Mouse (Mus musculus) hindbrain, embryonic 10.5 days (tissue): ENCODE results near the gene Dact3. TPM values are rescaled to one million over a fixed set of nuclear protein-coding genes. Genes with fewer than 3 reads are reported as not detected.

Experiments used
- DNase-seq: peaks from one replicate; pipeline ENCODE4 v3.0.0-alpha.2; 2017; ENCODE audit warnings: low spot score
- H3K27ac ChIP-seq: fragments of 300-500 bp; sonication (generic); 2 replicates; pipeline ENCODE4 v1.5.1; 2016; ENCODE audit warnings: mild to moderate bottlenecking, moderate library complexity
- H3K27me3 ChIP-seq: fragments of 300-500 bp; sonication (generic); 2 replicates; pipeline ENCODE4 v1.6.1; 2016; ENCODE audit warnings: mild to moderate bottlenecking; ENCODE audit not compliant: poor library complexity, insufficient read depth, severe bottlenecking
- H3K36me3 ChIP-seq: fragments of 300-500 bp; sonication (generic); 2 replicates; pipeline ENCODE4 v1.6.1; 2016; ENCODE audit warnings: mild to moderate bottlenecking, moderate library complexity
- H3K4me1 ChIP-seq: fragments of 300-500 bp; sonication (generic); replicated peaks from 2 replicates; pipeline ENCODE4 v1.6.1; 2016; ENCODE audit warnings: mild to moderate bottlenecking
- H3K4me3 ChIP-seq: fragments of 300-500 bp; sonication (generic); 2 replicates; pipeline ENCODE4 v1.5.1; 2016; ENCODE audit warnings: mild to moderate bottlenecking, moderate library complexity
- H3K9me3 ChIP-seq: fragments of 300-500 bp; sonication (generic); 2 replicates; pipeline ENCODE4 v1.6.1; 2016; ENCODE audit warnings: mild to moderate bottlenecking, moderate library complexity
- WGBS: fragments of 180-500 bp; shearing (Covaris S2); methylation state at CpG from one replicate; pipeline ENCODE4 v1.1.7; 2016; 5-methylcytosine and 5-hydroxymethylcytosine counted together
- polyA plus RNA-seq: library from polyadenylated mRNA; unstranded; fragments of >200 nt; fragmentation: Nextera tagmentation; extraction: Ambion mirVana; gene quantifications from 2 replicates; pipeline ENCODE4 v1.2.1, GENCODE M21; 2016

The Dact3 gene
- polyA plus RNA-seq, 1 experiment from 2014 or later: 4.9 TPM

DNA sequence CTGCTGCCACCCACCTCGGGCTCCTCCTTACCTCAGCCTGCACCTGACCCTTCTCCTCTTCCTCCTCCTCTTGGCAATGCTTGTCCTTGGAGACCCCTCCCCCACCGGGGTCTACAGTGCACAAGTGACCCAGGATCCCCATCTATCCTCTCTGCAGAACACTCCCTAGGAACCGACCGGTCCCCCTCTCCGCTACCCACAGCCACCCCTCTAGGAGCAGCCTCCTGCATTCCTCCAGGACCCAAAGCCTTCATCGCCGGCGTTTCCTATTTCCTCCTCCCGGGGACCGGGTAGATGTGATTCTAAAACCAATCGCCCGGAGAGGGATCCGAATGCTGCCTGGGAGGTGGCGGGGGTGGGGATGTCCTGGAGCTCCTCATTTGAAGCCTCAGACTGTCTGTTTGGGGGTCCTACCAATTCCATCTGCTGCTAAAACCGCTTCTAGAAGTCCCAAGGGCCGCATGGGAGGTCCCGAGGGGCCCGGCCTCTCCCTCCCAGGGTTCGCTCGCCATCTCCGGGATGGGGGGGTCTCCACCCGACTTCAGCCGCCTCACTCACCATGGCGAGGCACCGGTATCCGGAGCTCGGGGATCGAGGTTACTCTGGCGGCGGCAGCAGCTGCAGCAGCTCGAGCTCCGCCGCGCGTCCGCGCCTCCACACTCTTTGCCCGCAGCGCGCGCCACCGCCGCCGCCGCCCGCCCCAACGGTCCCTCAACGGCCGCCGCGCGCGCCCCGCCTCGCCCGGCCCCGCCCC, 48.3 kb downstream of the Dact3 start:
- under 1% methylated on average over 57 of the region's 57 CpGs for WGBS
- H3K36me3 ChIP-seq: peaks cover 29% of the 10 kb centered on the region
- no peaks in the 10 kb centered on the region for H3K9me3 ChIP-seq
- no peak for DNase-seq
- H3K27me3 ChIP-seq: no peaks in the 10 kb centered on the region
- peak overlapping the region; percentile 93 for H3K4me3 ChIP-seq
- peak overlapping the region; percentile 99 for H3K27ac ChIP-seq
- H3K4me1 ChIP-seq: peaks cover 47% of the 10 kb centered on the region

DNA sequence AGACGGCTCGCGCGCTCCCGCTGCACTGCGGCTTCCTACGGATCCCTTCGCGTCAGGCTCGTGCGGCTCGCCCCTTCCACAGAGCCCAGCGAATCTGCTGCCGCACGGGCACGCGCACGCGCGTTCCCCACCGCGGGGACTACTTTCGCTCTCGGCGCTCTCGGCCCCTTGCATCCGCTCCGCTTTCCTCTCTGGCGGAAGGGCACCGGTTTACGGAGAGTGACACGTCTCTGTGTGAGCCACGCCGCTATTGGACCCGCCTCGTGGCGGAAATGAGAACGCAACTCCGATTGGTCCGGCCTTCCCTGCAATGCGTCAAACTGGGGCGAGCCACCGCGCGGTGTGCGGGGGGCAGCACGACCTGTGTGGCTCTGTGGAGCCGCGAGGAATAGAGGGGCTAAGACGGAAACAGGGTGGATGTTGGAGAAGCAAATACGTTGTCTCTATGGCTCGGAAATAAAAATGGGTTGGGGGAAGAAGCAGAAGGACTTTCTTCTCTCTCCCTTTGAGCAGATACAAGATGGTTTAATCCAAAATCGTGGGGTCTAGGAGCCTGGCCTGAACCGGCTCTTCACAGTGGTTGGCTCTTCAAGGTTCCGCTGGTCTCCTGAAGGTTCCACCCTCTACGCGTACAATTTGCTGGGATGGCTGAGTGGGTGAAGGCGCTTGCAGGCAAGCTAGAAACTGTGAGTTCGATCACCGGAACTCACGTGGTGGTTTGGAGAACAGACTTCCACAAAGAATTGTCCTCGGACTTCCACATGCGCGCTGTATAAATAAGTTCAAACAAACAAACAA, 49.1 kb downstream of the Dact3 start, which contains the start of gene Calm3:
Gene Calm3, minus strand, starts transcription at position 78 of the 798 bp plus-strand sequence.
- Histone ChIP-seq H3K4me1 (peaks cover 39% of the 10 kb centered on the region), H3K27me3 (no peaks in the 10 kb centered on the region), H3K27ac (peak within 1 kb of the TSS; percentile 99), H3K4me3 (peak within 1 kb of the TSS; percentile 93), H3K36me3 (peaks cover 22% of the 10 kb centered on the region), H3K9me3 (no peaks in the 10 kb centered on the region)
- peak; percentile 100 for DNase-seq
- 2% methylated on average over 64 of the region's 64 CpGs for WGBS

GRCm38 (mm10) chr7:16928341-16928740, 53.2 kb downstream of the Dact3 start:
- H3K4me1 ChIP-seq: peaks cover 10% of the 10 kb centered on the region; the same call in 1 of the 2 replicates
- H3K27ac ChIP-seq: no peak overlapping the region
- WGBS: 44% methylated on average over 2 of the region's 2 CpGs
- H3K27me3 ChIP-seq: no peaks in the 10 kb centered on the region
- DNase-seq: no peak
- no peak overlapping the region for H3K4me3 ChIP-seq
- H3K9me3 ChIP-seq: no peaks in the 10 kb centered on the region
- no peaks in the 10 kb centered on the region for H3K36me3 ChIP-seq

- Histone ChIP-seq H3K4me1 (peaks cover 10% of the 10 kb centered on the region; the same call in 1 of the 2 replicates), H3K9me3 (no peaks in the 10 kb centered on the region), H3K27me3 (no peaks in the 10 kb centered on the region), H3K4me3 (no peak overlapping the region), H3K36me3 (no peaks in the 10 kb centered on the region), H3K27ac (no peak overlapping the region)
- 6% methylated on average over 1 of the region's 1 CpGs for WGBS
- peak; percentile 76 for DNase-seq
Measured at GRCm38 (mm10) chr7:16930850-16931249, 55.7 kb downstream of the Dact3 start.

GRCm38 (mm10) chr7:16931968-16932627, 57.0 kb downstream of the Dact3 start:
- Histone ChIP-seq H3K27ac (no peak overlapping the region), H3K9me3 (no peaks in the 10 kb centered on the region)
- DNase-seq: peak; percentile 85

GRCm38 (mm10) chr7:16932704-16933577, 57.8 kb downstream of the Dact3 start:
- DNase-seq: peak; percentile 40
- no peaks in the 10 kb centered on the region for H3K27me3 ChIP-seq
- no peaks in the 10 kb centered on the region for H3K36me3 ChIP-seq
- 45% methylated on average over 14 of the region's 14 CpGs for WGBS
- H3K9me3 ChIP-seq: no peaks in the 10 kb centered on the region
- H3K4me1 ChIP-seq: peaks cover 10% of the 10 kb centered on the region; the same call in 1 of the 2 replicates
- no peak overlapping the region for H3K4me3 ChIP-seq
- no peak overlapping the region for H3K27ac ChIP-seq

More at GRCm38 (mm10) chr7:16931968-16932627, 57.0 kb downstream of the Dact3 start:
- Histone ChIP-seq H3K36me3 (no peaks in the 10 kb centered on the region), H3K27me3 (no peaks in the 10 kb centered on the region), H3K4me1 (peaks cover 10% of the 10 kb centered on the region; the same call in 1 of the 2 replicates), H3K4me3 (no peak overlapping the region)
- WGBS: 19% methylated on average over 14 of the region's 14 CpGs

Other genes with a start within 250 kb of the Dact3 start
- gene Ceacam15, start 199.6 kb upstream of the Dact3 start, polyA plus RNA-seq: not detected in 2 replicates
- gene Ceacam9, start 153.4 kb upstream of the Dact3 start, polyA plus RNA-seq: not detected in 2 replicates
- gene Ap2s1, start 136.9 kb upstream of the Dact3 start, polyA plus RNA-seq: 277 and 316 TPM in 2 replicates
- gene Slc1a5, start 94.0 kb upstream of the Dact3 start, polyA plus RNA-seq: 28.8 and 31.6 TPM in 2 replicates
- 120 and 153 TPM in 2 replicates for gene Strn4, start 59.4 kb upstream of the Dact3 start, polyA plus RNA-seq
- gene Fkrp, start 58.6 kb upstream of the Dact3 start, polyA plus RNA-seq: 29.3 TPM in 2 replicates
- 11.2 and 12.6 TPM in 2 replicates for gene Prkd2, start 32.4 kb upstream of the Dact3 start, polyA plus RNA-seq
- 7.1 and 9.0 TPM in 2 replicates for gene Gng8, start 16.5 kb downstream of the Dact3 start, polyA plus RNA-seq
- gene Ptgir, start 31.2 kb downstream of the Dact3 start, polyA plus RNA-seq: 0.77 and 1.5 TPM in 2 replicates
- 170 and 245 TPM in 2 replicates for gene Calm3, start 48.8 kb downstream of the Dact3 start, polyA plus RNA-seq
- 4.0 and 12.2 TPM in 2 replicates for gene Pnmal2, start 69.4 kb downstream of the Dact3 start, polyA plus RNA-seq
- 5.8 and 12.7 TPM in 2 replicates for gene Pnmal1, start 84.4 kb downstream of the Dact3 start, polyA plus RNA-seq
- gene Gm42372, start 107.8 kb downstream of the Dact3 start, polyA plus RNA-seq: 0.91 and 0.93 TPM in 2 replicates
- 7.3 and 13.5 TPM in 2 replicates for gene Ccdc8, start 117.4 kb downstream of the Dact3 start, polyA plus RNA-seq
- 126 and 136 TPM in 2 replicates for gene Ppp5c, start 152.6 kb downstream of the Dact3 start, polyA plus RNA-seq
- gene Hif3a, start 187.1 kb downstream of the Dact3 start, polyA plus RNA-seq: 4.8 and 5.6 TPM in 2 replicates
- 0.07 and 0.20 TPM in 2 replicates for gene Psg16, start 198.7 kb downstream of the Dact3 start, polyA plus RNA-seq